Mouse (Mus musculus): ENCODE measurements around the gene Cd24a.

Cd24a gene

GRCm38 (mm10) chr10:43625578-43625977, 47.5 kb downstream of the Cd24a start:
- DNase-seq (ENCODE audit: low read depth, low spot score), result no peak

- peak; percentile 29 for DNase-seq (ENCODE audit: low read depth, low spot score)
Measured at GRCm38 (mm10) chr10:43629216-43629615, 51.1 kb downstream of the Cd24a start.

GRCm38 (mm10) chr10:43629857-43630256, 51.8 kb downstream of the Cd24a start:
- DNase-seq (ENCODE audit: low read depth, low spot score), result no peak

DNA sequence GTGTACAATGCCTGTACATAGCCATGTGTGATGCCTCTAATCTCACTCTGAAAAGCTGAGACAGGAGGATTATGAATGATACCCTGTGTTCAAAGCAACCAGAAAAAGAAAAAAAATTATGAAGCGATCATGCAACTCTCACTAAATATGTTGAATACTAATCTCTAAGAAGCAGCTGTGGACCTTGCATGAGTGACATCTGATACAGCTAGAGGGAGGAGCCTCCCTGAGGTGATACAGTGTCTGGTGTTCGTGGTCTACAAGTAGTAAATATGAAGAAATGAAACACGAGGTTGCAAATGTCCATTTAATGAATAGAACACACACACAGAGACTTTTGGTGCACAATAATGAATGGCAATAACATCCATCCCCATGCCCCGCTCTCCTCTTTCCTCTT, 52.5 kb downstream of the Cd24a start:
- DNase-seq (ENCODE audit: low read depth, low spot score), result no peak

DNA sequence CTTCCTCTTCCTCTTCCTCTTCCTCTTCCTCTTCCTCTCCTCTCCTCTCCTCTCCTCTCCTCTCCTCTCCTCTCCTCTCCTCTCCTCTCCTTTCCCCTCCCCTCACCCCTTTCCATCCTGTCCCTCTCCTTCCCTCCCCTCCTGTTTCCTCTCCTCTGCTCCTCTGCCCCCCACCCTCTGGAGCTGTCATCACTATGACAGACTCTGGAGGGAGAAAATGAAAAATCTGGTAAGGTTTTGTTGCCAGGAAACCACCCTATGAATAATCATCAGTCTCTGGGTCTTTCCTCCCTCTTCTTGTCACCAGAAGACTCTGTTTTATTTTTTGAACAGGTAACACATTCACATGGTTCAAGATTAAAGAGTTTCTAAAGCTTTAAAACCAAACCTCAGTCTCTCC, 53.0 kb downstream of the Cd24a start:
- DNase-seq (ENCODE audit: low read depth, low spot score), result no peak

DNA sequence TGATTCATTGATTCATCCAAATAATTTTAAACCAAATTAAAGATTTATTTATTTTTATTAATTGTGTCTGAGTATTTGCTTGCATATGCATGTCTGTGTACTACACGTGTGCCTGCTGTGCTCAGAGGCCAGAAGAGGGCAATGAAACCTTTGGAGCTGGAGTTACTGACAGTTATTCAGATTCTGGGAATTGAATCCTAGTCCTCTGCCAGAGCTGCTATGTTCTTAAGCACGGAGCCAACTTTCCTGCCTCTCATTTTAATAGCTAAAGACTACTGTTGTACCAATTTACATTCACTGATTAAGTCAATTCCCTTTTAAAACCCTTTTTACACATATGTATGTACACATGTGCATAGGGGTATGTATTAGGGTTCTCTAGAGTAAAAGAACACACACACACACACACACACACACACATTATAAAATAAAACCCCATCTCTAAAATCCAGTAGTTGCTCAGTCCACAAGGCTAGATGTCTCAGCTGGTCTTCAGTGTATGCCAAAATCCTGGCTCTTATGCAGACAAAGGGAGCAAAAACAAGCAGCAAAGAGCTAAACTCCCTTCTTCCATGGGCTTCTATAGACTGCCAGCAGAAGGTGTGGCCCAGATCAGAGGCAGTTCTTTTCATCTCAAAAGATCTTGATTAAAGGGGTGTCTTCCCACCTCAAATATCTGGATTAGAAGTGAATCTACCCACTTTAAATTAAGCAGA, 53.7 kb downstream of the Cd24a start:
- DNase-seq (ENCODE audit: low read depth, low spot score), result no peak

GRCm38 (mm10) chr10:43633117-43633516, 55.0 kb downstream of the Cd24a start:
- DNase-seq (ENCODE audit: low read depth, low spot score), result no peak
